Mouse (Mus musculus) liver, adult 2 months (tissue): ENCODE results near the gene Camkk2.

Source experiments
- CTCF ChIP-seq: fragments of 200-500 bp; IDR thresholded peaks from 2 replicates; pipeline ENCODE4 v1.5.1; 2011; ENCODE audit warnings: low read depth, low read length, control low read depth
- POLR2A ChIP-seq: fragments of 200-500 bp; IDR thresholded peaks from 2 replicates; pipeline ENCODE4 v1.6.1; 2011; ENCODE audit warnings: low read length, control low read depth; ENCODE audit not compliant: insufficient read depth; ENCODE audit errors: extremely low read depth

DNA sequence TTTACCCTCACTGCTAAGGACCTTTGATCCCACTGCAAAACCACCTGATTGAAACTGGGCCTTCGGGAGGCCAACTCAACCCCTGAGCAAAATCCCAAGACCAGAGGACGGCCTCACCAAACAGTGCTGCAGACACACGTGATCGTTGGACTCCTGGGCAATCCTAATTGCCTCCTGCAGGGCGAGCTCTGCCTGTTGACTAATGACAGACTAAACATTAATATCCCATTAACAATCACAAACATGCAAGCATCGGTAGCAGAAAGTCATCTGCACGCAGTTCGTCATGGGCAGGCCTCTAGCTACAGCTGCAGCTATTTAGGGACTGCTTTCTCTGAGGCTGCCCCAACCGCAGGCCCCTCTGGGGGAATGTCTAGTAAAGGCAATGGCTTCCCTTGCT lies 23.5 kb upstream of the Camkk2 start:
- TF ChIP-seq CTCF (peak; percentile 32; the same call in 1 of the 2 replicates), POLR2A (no peak)
